Mouse (Mus musculus): ENCODE measurements at regions not wholly inside any gene's neighbourhood (a gene's known extent, or its start where the extent isn't known, plus 50 kb on each side); places are given as distances from the start of the nearest gene placed in this dataset.

GRCm38 (mm10) chr5:118984251-118984650 is 423.8 kb downstream of the Med13l start:
- no peak for TF ChIP-seq POLR2A (IDR thresholded peaks at IDR 0.05; ENCODE audit: extremely low read depth, insufficient read depth, low read length)
- TF ChIP-seq CTCF (IDR thresholded peaks at IDR 0.05; ENCODE audit: extremely low read depth, insufficient read depth, low read length), result no peak
